Mouse (Mus musculus) stomach, embryonic 15.5 days (tissue): ENCODE results near the gene Tspear. TPM values are rescaled to one million over a fixed set of nuclear protein-coding genes. Genes with fewer than 3 reads are reported as not detected.

Experiments
- ATAC-seq: fragments of 200-750 bp; cut with Nextera tagmentation; 2 replicates; pipeline ENCODE4 v1.8.0; 2017; ENCODE audit warnings: low read depth, moderate number of reproducible peaks, moderate TSS enrichment; ENCODE audit not compliant: insufficient read depth, low FRiP score
- H3K27ac ChIP-seq: fragments of 300-500 bp; sonication (generic); 2 replicates; pipeline ENCODE4 v1.5.1; 2015; ENCODE audit warnings: mild to moderate bottlenecking, inconsistent platforms
- H3K27me3 ChIP-seq: fragments of 300-500 bp; sonication (generic); replicated peaks from 2 replicates; pipeline ENCODE4 v1.6.1; 2015; ENCODE audit warnings: inconsistent platforms
- H3K36me3 ChIP-seq: fragments of 300-500 bp; sonication (generic); 2 replicates; pipeline ENCODE4 v1.6.1; 2015; ENCODE audit warnings: inconsistent platforms
- H3K4me1 ChIP-seq: fragments of 300-500 bp; sonication (generic); 2 replicates; pipeline ENCODE4 v1.6.1; 2015; ENCODE audit warnings: inconsistent platforms
- H3K4me2 ChIP-seq: fragments of 300-500 bp; sonication (generic); 2 replicates; pipeline ENCODE4 v1.6.1; 2015; ENCODE audit warnings: mild to moderate bottlenecking, inconsistent platforms
- H3K4me3 ChIP-seq: fragments of 300-500 bp; sonication (generic); replicated peaks from 2 replicates; pipeline ENCODE4 v1.5.1; 2015; ENCODE audit warnings: inconsistent platforms
- H3K9ac ChIP-seq: fragments of 300-500 bp; sonication (generic); 2 replicates; pipeline ENCODE4 v1.6.1; 2015; ENCODE audit warnings: inconsistent platforms
- H3K9me3 ChIP-seq: fragments of 300-500 bp; sonication (generic); 2 replicates; pipeline ENCODE4 v1.6.1; 2016; ENCODE audit warnings: inconsistent platforms
- WGBS: fragments of 180-500 bp; shearing (Covaris S2); methylation state at CpG from one replicate; pipeline ENCODE4 v1.1.7; 2015; 5-methylcytosine and 5-hydroxymethylcytosine counted together
- polyA plus RNA-seq: library from polyadenylated mRNA; unstranded; fragments of >200 nt; fragmentation: Nextera tagmentation; extraction: Ambion mirVana; gene quantifications from 2 replicates; pipeline ENCODE4 v1.2.1, GENCODE M21; 2015

Tspear gene
- polyA plus RNA-seq, 1 experiment from 2014 or later: 0.85 TPM

DNA sequence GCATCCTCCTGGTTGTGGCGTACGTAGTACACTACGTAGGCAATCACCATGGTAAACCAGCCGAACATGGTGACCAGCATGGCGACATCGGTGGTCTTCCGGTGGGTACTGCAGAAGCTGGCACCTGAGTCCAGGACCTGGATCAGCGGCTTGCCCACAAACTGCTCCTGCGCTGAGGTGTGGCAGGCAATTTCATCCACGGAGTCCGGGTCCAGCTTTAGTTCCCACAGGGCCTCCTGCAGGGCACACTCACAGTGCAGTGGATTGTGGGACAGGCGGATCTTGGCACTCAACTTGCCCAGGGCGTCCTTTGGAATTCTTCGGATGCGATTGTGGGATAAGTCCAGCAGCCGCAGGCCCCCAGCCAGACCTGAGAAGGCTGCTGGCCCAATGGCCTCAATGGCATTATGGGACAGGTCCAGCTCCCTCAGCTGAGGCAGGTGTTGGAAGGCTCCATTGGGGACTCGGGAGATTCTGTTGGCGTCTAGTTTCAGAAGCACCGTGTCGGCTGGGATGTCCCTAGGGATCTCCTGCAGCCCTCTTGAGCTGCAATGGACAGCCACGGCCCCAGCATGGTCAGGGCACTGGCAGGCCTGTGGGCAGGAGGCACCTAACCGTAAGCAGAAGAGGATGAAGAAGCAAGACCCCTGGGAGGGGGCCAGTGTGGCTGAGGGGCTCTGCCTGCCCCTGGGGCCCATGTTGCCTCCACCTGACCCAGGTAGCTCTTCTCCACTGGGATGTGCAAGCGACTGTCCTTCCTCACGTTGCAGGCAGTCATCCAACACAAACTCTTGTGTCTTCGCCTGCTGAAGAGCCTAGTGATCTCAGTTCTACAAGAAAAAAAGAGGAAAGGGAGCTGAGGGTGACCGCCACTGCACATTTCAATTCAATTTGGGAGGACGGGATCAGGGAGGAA, 214.8 kb downstream of the Tspear start:
- Histone ChIP-seq H3K9me3 (no peaks in the 10 kb centered on the region), H3K9ac (no peak overlapping the region), H3K4me1 (no peaks in the 10 kb centered on the region; the same call in 1 of the 2 replicates), H3K27me3 (no peaks in the 10 kb centered on the region), H3K4me3 (peak overlapping the region; percentile 64), H3K27ac (no peak overlapping the region), H3K36me3 (no peaks in the 10 kb centered on the region), H3K4me2 (peak overlapping the region; percentile 81)
- ATAC-seq: no peak
- WGBS: 87% methylated on average over 27 of the region's 27 CpGs

DNA sequence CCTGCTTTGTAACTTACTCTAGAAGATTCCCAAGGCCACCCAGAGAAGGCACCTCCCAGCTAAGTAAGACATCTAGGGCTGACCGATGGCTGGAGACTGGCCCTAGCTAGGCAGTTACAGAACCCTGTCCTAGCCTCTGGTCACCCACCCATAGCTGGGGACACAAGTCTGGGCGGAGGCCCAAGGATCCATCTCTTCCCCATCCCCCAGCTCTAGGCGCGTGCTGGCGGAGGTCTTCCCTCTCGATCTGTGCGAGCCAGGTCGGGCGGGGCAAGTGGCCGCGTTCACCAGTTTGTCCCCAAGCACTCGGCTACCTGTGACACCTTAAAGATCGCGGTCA, 215.5 kb downstream of the Tspear start:
- Histone ChIP-seq H3K4me1 (no peaks in the 10 kb centered on the region; the same call in 1 of the 2 replicates), H3K36me3 (no peaks in the 10 kb centered on the region), H3K27me3 (no peaks in the 10 kb centered on the region), H3K4me3 (peak overlapping the region; percentile 64), H3K27ac (no peak overlapping the region), H3K9me3 (no peaks in the 10 kb centered on the region), H3K4me2 (peak overlapping the region; percentile 81), H3K9ac (0 out of 2 replicates have a peak overlapping the region, but pooled peaks have one; percentile 38)
- peak; percentile 21; the same call in 1 of the 2 replicates for ATAC-seq
- WGBS: 4% methylated on average over 14 of the region's 14 CpGs

DNA sequence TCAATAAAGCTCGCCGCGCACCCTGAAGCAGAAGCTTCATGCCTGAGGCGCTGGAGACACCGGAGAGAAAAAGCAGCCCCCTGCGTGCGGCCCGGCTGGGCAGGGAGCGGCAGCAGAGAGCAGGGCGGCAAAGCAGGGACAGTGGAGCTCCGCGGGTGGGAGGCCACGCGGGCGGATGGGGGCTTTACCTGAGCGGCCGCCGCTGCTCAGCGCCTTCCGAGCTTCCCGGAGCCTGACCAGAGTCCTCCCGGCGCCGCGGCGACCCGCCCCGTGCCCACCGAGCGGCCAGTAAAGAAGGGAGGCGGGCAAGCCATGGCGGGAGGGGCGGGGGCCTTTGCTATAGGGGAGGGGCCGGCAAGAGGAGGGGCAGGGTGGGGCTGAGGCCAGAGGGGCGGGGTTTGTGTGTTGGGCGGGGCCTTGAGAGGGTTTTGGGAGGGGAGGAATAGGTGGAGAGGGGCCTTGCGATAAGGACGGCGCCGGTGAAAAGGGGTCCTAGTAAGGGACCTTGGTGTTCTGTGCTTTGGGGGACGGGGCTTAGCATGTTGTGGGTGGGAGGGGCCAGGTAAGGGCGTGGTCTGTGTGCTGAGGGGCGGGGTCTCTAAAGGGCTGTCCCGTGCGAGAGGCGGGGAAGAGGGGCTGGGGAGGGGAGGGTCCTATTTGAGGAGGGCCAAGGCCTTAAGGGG, 216.0 kb downstream of the Tspear start, which contains the start of gene Lrrc3:
Lrrc3 (minus strand) TSS at position 326 of the 683 bp plus-strand sequence.
- Histone ChIP-seq H3K9ac (peak within 1 kb of the TSS; percentile 38; the same call in 1 of the 2 replicates), H3K9me3 (no peaks in the 10 kb centered on the region), H3K27me3 (no peaks in the 10 kb centered on the region), H3K4me2 (peak within 1 kb of the TSS; percentile 81), H3K4me1 (no peaks in the 10 kb centered on the region; the same call in 1 of the 2 replicates), H3K27ac (no peak within 1 kb of the TSS), H3K4me3 (peak within 1 kb of the TSS; percentile 64), H3K36me3 (no peaks in the 10 kb centered on the region)
- ATAC-seq: peak; percentile 66
- under 1% methylated on average over 43 of the region's 46 CpGs for WGBS

DNA sequence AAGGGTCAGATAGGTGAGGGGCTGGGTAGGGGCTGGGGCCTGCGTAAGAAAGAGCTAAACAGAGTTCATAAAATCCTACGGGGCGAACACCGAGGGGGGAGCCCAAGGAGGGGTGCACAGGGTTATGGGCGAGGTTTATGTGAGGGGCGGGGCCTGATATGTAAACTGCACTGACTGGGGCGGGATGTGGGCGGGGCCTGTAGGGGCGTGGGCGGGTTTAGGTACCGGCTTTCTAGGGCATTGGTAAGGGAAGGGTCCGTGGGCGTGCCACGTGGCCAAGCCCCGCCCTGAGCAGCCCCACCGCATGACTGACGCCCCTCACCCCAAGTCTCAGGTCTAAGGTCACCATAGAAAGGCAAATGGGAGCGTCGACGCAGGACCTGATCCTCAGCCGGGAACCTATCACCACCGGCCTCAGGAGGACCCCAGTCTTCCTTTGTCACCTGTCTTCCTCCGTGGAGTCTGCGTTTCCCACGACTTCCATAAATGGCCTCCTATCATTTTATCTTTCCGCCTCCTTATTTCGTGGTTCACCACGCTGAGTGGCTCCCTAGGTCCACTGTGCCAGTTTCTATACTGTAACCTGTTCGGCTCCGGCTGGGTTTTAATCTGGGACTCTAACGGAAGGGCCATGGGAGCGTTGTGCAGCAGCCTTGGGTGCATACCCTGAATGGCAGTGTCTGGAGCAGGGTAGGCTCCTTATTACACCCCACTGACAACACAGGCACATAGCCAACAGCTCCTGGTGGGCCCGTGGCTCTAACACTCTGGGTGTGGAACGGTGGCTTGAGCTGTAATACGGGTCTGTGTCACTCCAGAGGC, 216.7 kb downstream of the Tspear start:
- no peaks in the 10 kb centered on the region; the same call in 1 of the 2 replicates for H3K4me1 ChIP-seq
- no peaks in the 10 kb centered on the region for H3K27me3 ChIP-seq
- ATAC-seq: peak; percentile 75
- 7% methylated on average over 35 of the region's 35 CpGs for WGBS
- no peaks in the 10 kb centered on the region for H3K9me3 ChIP-seq
- peak overlapping the region; percentile 81 for H3K4me2 ChIP-seq
- H3K36me3 ChIP-seq: no peaks in the 10 kb centered on the region
- peak overlapping the region; percentile 64 for H3K4me3 ChIP-seq
- no peak overlapping the region for H3K9ac ChIP-seq
- no peak overlapping the region for H3K27ac ChIP-seq

DNA sequence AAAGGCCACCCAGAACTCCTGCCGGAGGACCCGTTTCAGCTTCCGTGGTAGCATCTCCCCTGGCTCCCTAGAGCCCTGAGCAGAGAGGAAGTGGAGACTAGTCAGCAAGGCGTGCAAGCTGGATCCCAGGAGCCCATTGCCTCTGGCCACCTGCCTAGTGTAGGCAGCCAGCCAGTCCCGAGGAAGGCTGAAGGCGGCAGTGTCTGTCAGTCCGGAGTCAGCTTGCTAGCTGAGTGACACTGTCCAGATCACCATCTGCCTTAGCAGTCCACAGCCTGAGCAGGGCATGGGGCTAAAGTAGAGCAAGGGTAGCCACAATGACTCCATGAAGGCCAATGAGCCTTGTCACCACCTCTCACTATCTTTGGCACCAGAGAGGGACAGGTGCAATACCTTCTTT, 226.2 kb downstream of the Tspear start:
- no peak overlapping the region for H3K27ac ChIP-seq
- H3K4me2 ChIP-seq: no peak overlapping the region

DNA sequence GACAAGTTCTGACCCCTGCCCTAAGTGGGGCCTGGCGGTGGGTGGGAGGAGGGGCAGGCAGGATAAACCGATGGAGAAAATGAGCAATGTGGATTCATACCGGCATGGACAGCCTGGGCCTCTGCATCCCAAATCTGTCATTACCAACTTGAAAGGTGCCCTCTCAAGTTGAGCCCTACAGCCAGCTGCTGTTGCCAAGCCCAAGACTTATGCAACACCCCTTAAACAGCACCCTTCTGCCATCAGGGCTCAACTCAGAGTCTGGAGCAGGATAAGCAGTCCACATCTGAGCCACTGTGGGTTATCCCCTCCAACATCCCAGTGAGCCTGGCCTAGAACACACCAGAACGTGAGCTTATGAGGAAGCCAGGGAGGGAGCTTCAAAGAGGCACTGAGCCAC, 226.9 kb downstream of the Tspear start:
- no peaks in the 10 kb centered on the region for H3K27me3 ChIP-seq
- no peaks in the 10 kb centered on the region for H3K4me1 ChIP-seq
- H3K4me3 ChIP-seq: no peak overlapping the region
- H3K9ac ChIP-seq: no peak overlapping the region
- no peak overlapping the region for H3K27ac ChIP-seq
- H3K4me2 ChIP-seq: no peak overlapping the region
- H3K9me3 ChIP-seq: no peaks in the 10 kb centered on the region
- H3K36me3 ChIP-seq: no peaks in the 10 kb centered on the region
- WGBS: 60% methylated on average over 4 of the region's 4 CpGs
- no peak for ATAC-seq

More for the DNA sequence above, 226.2 kb downstream of the Tspear start:
- H3K27me3 ChIP-seq: no peaks in the 10 kb centered on the region
- no peak for ATAC-seq
- no peaks in the 10 kb centered on the region for H3K36me3 ChIP-seq
- 63% methylated on average over 7 of the region's 7 CpGs for WGBS
- no peak overlapping the region for H3K9ac ChIP-seq
- no peak overlapping the region for H3K4me3 ChIP-seq
- no peaks in the 10 kb centered on the region for H3K9me3 ChIP-seq
- no peaks in the 10 kb centered on the region for H3K4me1 ChIP-seq

DNA sequence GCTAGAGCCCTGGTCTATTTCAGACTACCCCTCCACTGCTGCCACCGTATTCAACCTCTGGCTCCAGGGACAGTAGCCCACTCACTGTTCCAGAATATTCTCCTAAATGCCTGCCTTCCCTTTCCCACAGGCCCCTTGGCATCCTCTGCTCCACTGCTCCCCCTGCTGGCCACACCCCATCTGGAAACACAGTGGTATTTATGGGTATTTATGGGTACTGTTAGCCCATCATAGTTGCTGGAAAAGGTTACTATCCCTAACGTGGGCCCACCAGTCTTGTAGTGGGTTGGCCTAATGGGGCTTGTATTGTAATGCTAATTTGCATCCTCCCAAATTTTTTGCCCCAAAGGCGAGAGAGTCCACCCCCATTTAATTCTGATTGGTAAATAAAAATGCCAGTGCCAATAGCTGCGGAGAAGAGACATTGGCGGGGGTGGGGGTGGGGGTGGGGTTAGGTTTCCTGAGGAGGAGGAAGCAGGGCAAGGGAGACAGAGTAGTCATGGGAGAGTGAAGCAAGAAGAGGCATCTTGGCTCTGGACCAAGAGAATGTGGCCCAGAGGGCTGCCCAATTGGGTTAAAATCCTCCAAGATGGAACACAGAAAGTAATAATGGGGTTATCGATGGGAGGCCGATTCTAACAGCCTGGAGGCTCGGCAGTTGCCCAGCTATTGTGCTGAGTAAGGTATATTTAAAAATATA, 230.4 kb downstream of the Tspear start:
- Histone ChIP-seq H3K36me3 (no peaks in the 10 kb centered on the region), H3K4me1 (no peaks in the 10 kb centered on the region), H3K4me2 (no peak overlapping the region), H3K27me3 (0 out of 2 replicates have a peak, but pooled peaks cover 3% of the 10 kb centered on the region), H3K9me3 (no peaks in the 10 kb centered on the region), H3K27ac (no peak overlapping the region), H3K4me3 (no peak overlapping the region), H3K9ac (no peak overlapping the region)
- ATAC-seq: no peak
- WGBS: 61% methylated on average over 8 of the region's 8 CpGs

DNA sequence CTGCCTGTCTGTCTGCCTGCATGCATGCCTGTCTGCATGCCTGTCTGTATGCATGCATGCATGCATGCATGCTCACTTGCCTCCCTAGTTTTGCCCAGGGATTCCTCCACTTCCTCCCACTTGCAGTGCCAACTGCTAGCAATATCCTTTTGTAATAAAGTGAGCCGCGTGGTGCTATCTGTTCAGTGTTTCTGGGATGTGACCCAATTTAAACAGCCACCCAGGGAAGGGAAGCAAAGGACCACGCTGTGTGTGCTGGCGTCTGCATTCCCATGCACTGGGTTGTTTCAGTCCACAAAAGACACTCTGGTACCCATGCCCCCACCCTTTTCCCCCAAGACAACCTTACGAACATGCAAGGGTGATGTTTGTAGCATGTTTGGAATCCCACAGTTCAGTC, 234.6 kb downstream of the Tspear start:
- Histone ChIP-seq H3K9ac (no peak overlapping the region), H3K4me2 (no peak overlapping the region), H3K4me3 (no peak overlapping the region), H3K27ac (no peak overlapping the region), H3K36me3 (no peaks in the 10 kb centered on the region), H3K4me1 (no peaks in the 10 kb centered on the region), H3K9me3 (no peaks in the 10 kb centered on the region), H3K27me3 (peaks cover 3% of the 10 kb centered on the region; the same call in 1 of the 2 replicates)
- WGBS: 70% methylated on average over 5 of the region's 5 CpGs
- ATAC-seq: no peak

DNA sequence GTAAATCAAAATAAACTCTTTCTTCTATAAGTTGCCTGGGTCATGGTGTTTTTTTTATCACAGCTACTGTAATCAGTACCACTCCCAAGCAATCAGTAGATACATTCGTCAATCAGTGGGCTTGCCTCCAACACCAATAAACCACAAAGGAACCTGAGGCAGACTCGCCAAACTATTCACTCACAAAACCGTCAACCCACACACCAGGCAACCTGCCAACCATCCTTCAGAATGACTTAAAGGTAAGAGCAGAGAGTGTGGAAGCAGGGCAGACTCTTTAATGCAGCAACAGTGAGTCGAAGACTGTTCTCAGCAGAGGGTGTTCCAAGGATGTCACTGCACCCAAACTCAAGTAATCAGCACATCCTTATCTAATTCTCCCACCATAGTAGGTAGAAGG, 236.3 kb downstream of the Tspear start:
- Histone ChIP-seq H3K9me3 (no peaks in the 10 kb centered on the region), H3K36me3 (no peaks in the 10 kb centered on the region), H3K27ac (no peak overlapping the region), H3K4me2 (no peak overlapping the region), H3K27me3 (peaks cover 3% of the 10 kb centered on the region; the same call in 1 of the 2 replicates), H3K4me1 (no peaks in the 10 kb centered on the region), H3K9ac (no peak overlapping the region), H3K4me3 (no peak overlapping the region)
- 55% methylated on average over 4 of the region's 4 CpGs for WGBS
- ATAC-seq: no peak

DNA sequence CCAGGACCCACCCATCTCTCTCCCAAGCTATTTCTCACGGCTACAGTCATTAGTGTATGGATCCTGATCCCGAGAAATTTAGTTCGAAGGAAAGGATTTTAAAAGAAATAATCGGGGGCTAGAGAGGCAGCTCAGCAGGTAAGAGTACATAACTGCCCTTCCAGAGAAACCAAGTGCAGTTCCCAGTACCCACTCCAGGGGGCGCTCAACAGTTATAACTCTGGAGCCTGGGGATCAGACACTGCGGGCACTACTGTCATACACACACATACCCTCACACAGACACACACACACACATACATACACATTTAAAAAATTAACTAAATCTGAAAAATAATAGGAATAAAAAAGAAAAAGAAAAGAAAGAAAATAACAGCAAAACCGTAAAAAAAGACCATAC, 239.8 kb downstream of the Tspear start:
- no peaks in the 10 kb centered on the region for H3K36me3 ChIP-seq
- ATAC-seq: no peak
- H3K4me1 ChIP-seq: no peaks in the 10 kb centered on the region
- no peak overlapping the region for H3K4me2 ChIP-seq
- no peak overlapping the region for H3K9ac ChIP-seq
- no peak overlapping the region for H3K4me3 ChIP-seq
- H3K27ac ChIP-seq: no peak overlapping the region
- H3K27me3 ChIP-seq: peaks cover 3% of the 10 kb centered on the region; the same call in 1 of the 2 replicates
- WGBS: 33% methylated on average over 7 of the region's 7 CpGs
- H3K9me3 ChIP-seq: no peaks in the 10 kb centered on the region

DNA sequence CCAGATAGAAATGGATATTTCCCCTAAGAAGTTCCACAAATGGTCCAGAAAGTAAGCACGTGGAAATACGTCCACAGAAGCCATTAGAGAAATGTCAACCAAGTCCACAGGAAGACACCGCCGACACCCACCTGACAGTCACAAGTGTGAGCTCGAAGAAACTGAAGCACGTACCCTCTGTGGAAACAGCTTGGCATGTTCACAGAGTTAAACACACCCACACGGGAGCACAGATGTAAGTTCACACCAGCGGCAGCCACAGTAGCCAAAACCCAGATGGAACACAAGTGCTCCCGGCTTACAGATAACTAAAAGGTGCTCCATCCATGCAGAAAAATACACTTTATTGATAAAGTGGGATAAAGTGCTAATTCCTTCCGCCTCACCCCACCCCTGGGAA, 241.0 kb downstream of the Tspear start:
- Histone ChIP-seq H3K9me3 (no peaks in the 10 kb centered on the region), H3K4me2 (no peak overlapping the region), H3K27me3 (no peaks in the 10 kb centered on the region; the same call in 1 of the 2 replicates), H3K27ac (no peak overlapping the region), H3K4me3 (no peak overlapping the region), H3K36me3 (no peaks in the 10 kb centered on the region), H3K4me1 (no peaks in the 10 kb centered on the region), H3K9ac (no peak overlapping the region)
- ATAC-seq: no peak
- WGBS: 83% methylated on average over 10 of the region's 10 CpGs
